Mouse (Mus musculus): ENCODE measurements at regions not wholly inside any gene's neighbourhood (a gene's known extent, or its start where the extent isn't known, plus 50 kb on each side); places are given as distances from the start of the nearest gene placed in this dataset.

- TF ChIP-seq CTCF (IDR thresholded peaks at IDR 0.05; ENCODE audit: insufficient read depth, low read depth, low read length) (no peak), POLR2A (IDR thresholded peaks at IDR 0.05; ENCODE audit: insufficient read depth, low read depth, low read length) (no peak)
These were observed 222.6 kb downstream of the Tex36 start for GRCm38 (mm10) chr7:133379373-133379772.

All from olfactory bulb, adult 2 months (tissue).